Mouse (Mus musculus) stomach, embryonic 14.5 days (tissue): Measurements from ENCODE around the gene Rap2a. TPM values are rescaled to one million over a fixed set of nuclear protein-coding genes. Genes with fewer than 3 reads are reported as not detected.

Experiments used
- ATAC-seq: fragments of 200-750 bp; cut with Nextera tagmentation; 2 replicates; pipeline ENCODE4 v1.8.0; 2017; ENCODE audit warnings: low read depth, moderate TSS enrichment; ENCODE audit not compliant: insufficient number of reproducible peaks, insufficient read depth, low FRiP score
- H3K27ac ChIP-seq: fragments of 300-500 bp; sonication (generic); 2 replicates; pipeline ENCODE4 v1.5.1; 2014; ENCODE audit warnings: mild to moderate bottlenecking, low read length, moderate library complexity, mixed read lengths
- H3K27me3 ChIP-seq: fragments of 300-500 bp; sonication (generic); 2 replicates; pipeline ENCODE4 v1.6.1; 2014; ENCODE audit warnings: low read length, control low read depth, mixed read lengths; ENCODE audit not compliant: control insufficient read depth, insufficient read depth
- H3K36me3 ChIP-seq: fragments of 300-500 bp; sonication (generic); 2 replicates; pipeline ENCODE4 v1.6.1; 2014; ENCODE audit warnings: mild to moderate bottlenecking, control low read depth, low read length, moderate library complexity, mixed read lengths; ENCODE audit not compliant: control insufficient read depth, insufficient read depth
- H3K4me1 ChIP-seq: fragments of 300-500 bp; sonication (generic); 2 replicates; pipeline ENCODE4 v1.6.1; 2014; ENCODE audit warnings: low read length, control low read depth, mixed read lengths; ENCODE audit not compliant: control insufficient read depth, insufficient read depth
- H3K4me2 ChIP-seq: fragments of 300-500 bp; sonication (generic); replicated peaks from 2 replicates; pipeline ENCODE4 v1.6.1; 2014; ENCODE audit warnings: low read depth, low read length, control low read depth
- H3K4me3 ChIP-seq: fragments of 300-500 bp; sonication (generic); 2 replicates; pipeline ENCODE4 v1.5.1; 2014; ENCODE audit warnings: low read depth, low read length, control low read depth
- H3K9ac ChIP-seq: fragments of 300-500 bp; sonication (generic); replicated peaks from 2 replicates; pipeline ENCODE4 v1.6.1; 2014; ENCODE audit warnings: low read depth, mild to moderate bottlenecking, control low read depth, low read length, moderate library complexity, mixed read lengths
- H3K9me3 ChIP-seq: fragments of 300-500 bp; sonication (generic); 2 replicates; pipeline ENCODE4 v1.6.1; 2016; ENCODE audit warnings: low read depth, low read length, control low read depth; ENCODE audit not compliant: control insufficient read depth
- WGBS: fragments of 180-500 bp; shearing (Covaris S2); extraction: QIAGEN DNeasy Blood & Tissue Kit; methylation state at CpG from one replicate; pipeline ENCODE4 v1.1.7; 2014; 5-methylcytosine and 5-hydroxymethylcytosine counted together
- polyA plus RNA-seq: library from polyadenylated mRNA; unstranded; fragments of >200 nt; fragmentation: Nextera tagmentation; extraction: Ambion mirVana; gene quantifications from 2 replicates; pipeline ENCODE4 v1.2.1, GENCODE M21; 2014

Gene Rap2a
- polyA plus RNA-seq, 1 experiment from 2014 or later, result 11.9 TPM

DNA sequence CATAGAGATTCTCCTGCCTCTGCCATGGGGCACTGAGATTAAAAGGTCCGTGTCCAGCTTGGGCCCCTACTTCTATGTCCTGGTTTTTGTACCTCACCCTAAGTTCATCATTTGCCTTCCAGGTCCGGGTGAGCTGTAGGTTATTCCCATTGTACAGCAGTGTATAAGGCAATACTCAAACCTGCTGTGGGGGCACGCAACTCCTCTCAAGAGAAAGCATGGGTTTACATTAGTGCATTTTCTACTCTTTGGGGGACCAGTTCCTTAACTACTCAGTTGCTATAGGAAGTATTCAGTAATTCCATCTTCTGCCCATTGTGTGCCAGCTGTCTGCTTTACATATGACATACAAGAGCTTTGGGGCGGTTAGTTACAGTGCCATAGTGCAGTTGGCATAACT lies 2.7 kb downstream of the Rap2a start:
- Histone ChIP-seq H3K27me3 (no peaks in the 10 kb centered on the region), H3K4me2 (0 out of 2 replicates have a peak overlapping the region, but pooled peaks have one; percentile 10), H3K9me3 (no peaks in the 10 kb centered on the region), H3K36me3 (no peaks in the 10 kb centered on the region), H3K4me1 (peaks cover 9% of the 10 kb centered on the region), H3K9ac (no peak overlapping the region), H3K4me3 (no peak overlapping the region), H3K27ac (no peak overlapping the region)
- ATAC-seq, result no peak
- 91% methylated on average over 4 of the region's 4 CpGs for WGBS

- Histone ChIP-seq H3K4me2 (no peak overlapping the region), H3K27me3 (no peaks in the 10 kb centered on the region), H3K4me1 (peaks cover 5% of the 10 kb centered on the region; the same call in 1 of the 2 replicates), H3K36me3 (no peaks in the 10 kb centered on the region; the same call in 1 of the 2 replicates), H3K4me3 (no peak overlapping the region), H3K9me3 (no peaks in the 10 kb centered on the region), H3K9ac (no peak overlapping the region), H3K27ac (no peak overlapping the region)
- ATAC-seq, result no peak
- WGBS, result 94% methylated on average over 5 of the region's 5 CpGs
Observed at GRCm38 (mm10) chr14:120484561-120484960, 6.3 kb downstream of the Rap2a start.

- Histone ChIP-seq H3K9ac (no peak overlapping the region), H3K4me1 (0 out of 2 replicates have a peak, but pooled peaks cover 9% of the 10 kb centered on the region), H3K36me3 (no peaks in the 10 kb centered on the region), H3K27ac (no peak overlapping the region), H3K4me2 (no peak overlapping the region), H3K4me3 (no peak overlapping the region), H3K27me3 (no peaks in the 10 kb centered on the region), H3K9me3 (no peaks in the 10 kb centered on the region)
- peak; percentile 53; the same call in 1 of the 2 replicates for ATAC-seq
- WGBS, result 36% methylated on average over 5 of the region's 5 CpGs
Observed at GRCm38 (mm10) chr14:120496284-120496683, 18.0 kb downstream of the Rap2a start.

DNA sequence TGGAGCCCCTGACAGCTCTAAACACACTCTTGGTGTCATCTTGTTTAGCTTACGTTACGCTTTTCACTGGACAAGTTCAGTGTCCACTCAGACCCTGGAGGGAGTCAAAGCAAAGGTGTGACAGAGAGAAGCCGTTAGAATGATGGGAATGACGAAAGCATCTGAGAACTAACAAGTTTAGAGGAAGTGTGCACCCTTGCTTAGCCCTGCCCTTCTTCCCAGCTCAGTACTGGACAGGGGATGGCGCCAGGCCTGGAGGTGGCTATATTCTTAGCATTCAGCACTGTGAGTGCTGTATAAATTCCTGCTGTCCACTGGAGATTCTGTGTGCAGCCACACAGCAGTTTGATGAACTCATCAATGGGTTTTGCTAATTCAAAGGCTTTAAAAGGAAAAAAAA lies 18.6 kb downstream of the Rap2a start:
- 71% methylated on average over 5 of the region's 5 CpGs for WGBS
- no peak for ATAC-seq

GRCm38 (mm10) chr14:120499096-120499495 lies 20.9 kb downstream of the Rap2a start:
- 93% methylated on average over 10 of the region's 10 CpGs for WGBS
- Histone ChIP-seq H3K27ac (no peak overlapping the region), H3K9ac (no peak overlapping the region), H3K4me1 (0 out of 2 replicates have a peak, but pooled peaks cover 9% of the 10 kb centered on the region), H3K4me3 (no peak overlapping the region), H3K4me2 (no peak overlapping the region), H3K27me3 (no peaks in the 10 kb centered on the region), H3K9me3 (no peaks in the 10 kb centered on the region), H3K36me3 (peaks cover 3% of the 10 kb centered on the region; the same call in 1 of the 2 replicates)
- ATAC-seq, result no peak

More for the DNA sequence above, 18.6 kb downstream of the Rap2a start:
- Histone ChIP-seq H3K36me3 (no peaks in the 10 kb centered on the region), H3K27me3 (no peaks in the 10 kb centered on the region), H3K4me1 (0 out of 2 replicates have a peak, but pooled peaks cover 9% of the 10 kb centered on the region), H3K27ac (no peak overlapping the region), H3K9me3 (no peaks in the 10 kb centered on the region), H3K9ac (no peak overlapping the region), H3K4me2 (no peak overlapping the region), H3K4me3 (no peak overlapping the region)

DNA sequence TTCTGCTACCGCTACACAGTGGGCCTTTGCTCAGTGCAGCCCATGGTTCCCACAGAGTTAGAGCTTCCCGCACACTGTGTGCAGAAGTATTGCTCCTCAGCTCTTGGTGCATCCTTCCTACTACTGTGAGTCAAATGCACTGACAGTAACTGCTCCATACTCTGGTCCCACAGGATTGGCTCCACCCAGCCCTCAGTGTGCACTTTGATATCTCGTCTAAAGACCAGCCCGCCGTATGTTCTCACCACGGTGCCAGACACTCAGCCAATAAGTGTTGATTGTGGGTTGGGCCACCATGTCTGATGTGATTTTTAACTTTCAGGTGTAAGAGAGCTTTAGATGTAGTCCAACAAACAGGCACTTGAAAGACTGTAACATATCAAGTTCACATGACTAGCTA lies 21.4 kb downstream of the Rap2a start:
- no peaks in the 10 kb centered on the region for H3K27me3 ChIP-seq
- no peak overlapping the region for H3K4me2 ChIP-seq
- 91% methylated on average over 6 of the region's 6 CpGs for WGBS
- 0 out of 2 replicates have a peak, but pooled peaks have one; percentile 23 for ATAC-seq
- H3K4me3 ChIP-seq, result no peak overlapping the region
- H3K27ac ChIP-seq, result no peak overlapping the region
- H3K36me3 ChIP-seq, result peaks cover 3% of the 10 kb centered on the region; the same call in 1 of the 2 replicates
- H3K9ac ChIP-seq, result no peak overlapping the region
- 0 out of 2 replicates have a peak, but pooled peaks cover 9% of the 10 kb centered on the region for H3K4me1 ChIP-seq
- H3K9me3 ChIP-seq, result no peaks in the 10 kb centered on the region

DNA sequence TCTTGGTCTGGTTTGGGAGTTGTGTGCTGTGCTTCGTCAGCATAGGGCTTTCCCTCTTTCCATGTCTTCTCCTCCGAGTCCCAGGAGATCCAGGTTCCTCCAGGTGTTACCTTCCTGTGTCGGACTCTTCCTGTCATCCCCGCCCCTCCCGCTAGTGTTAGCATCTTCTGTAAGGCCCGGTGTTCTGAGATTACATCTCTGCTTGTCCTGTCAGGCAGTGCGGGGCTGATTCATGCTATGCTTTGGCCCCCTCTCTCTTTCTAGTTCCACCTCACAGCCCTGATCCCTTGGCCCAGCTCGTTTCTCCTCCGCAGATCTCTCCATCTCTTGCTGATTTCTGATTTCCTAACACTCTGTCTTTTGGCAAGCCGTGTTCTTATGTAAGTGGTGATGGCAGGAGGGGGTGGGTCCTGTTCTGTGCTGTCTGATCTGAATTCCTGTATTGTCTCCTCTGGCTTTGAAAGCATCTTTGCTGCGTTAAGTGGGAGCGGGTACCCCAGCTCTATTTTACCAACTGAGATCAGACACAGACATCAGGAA lies 21.8 kb downstream of the Rap2a start:
- no peak for ATAC-seq
- Histone ChIP-seq H3K36me3 (peaks cover 3% of the 10 kb centered on the region; the same call in 1 of the 2 replicates), H3K27me3 (no peaks in the 10 kb centered on the region), H3K4me3 (no peak overlapping the region), H3K4me2 (no peak overlapping the region), H3K4me1 (0 out of 2 replicates have a peak, but pooled peaks cover 9% of the 10 kb centered on the region), H3K27ac (no peak overlapping the region), H3K9me3 (no peaks in the 10 kb centered on the region), H3K9ac (no peak overlapping the region)
- 82% methylated on average over 12 of the region's 12 CpGs for WGBS

DNA sequence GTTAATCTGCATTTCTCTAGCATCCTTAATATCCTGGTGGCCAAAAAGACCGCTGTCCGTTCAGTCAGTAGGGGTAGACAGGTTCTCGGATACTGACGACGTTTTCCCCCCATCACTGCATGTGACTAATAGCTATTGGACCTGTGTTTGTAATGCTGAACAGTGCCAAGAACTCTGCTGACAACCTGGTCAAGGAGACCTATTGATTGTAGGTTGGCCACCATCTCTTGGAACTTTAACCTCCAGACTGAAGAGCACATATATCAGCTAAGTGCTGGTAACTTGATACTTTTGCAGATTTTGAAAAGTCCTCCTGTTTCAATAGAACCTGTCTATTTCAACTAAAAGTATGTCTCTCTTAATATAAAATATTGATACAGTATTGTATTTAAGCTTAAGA lies 22.5 kb downstream of the Rap2a start:
- Histone ChIP-seq H3K9ac (no peak overlapping the region), H3K27me3 (no peaks in the 10 kb centered on the region), H3K9me3 (no peaks in the 10 kb centered on the region), H3K4me3 (no peak overlapping the region), H3K27ac (no peak overlapping the region), H3K4me2 (no peak overlapping the region), H3K36me3 (peaks cover 3% of the 10 kb centered on the region; the same call in 1 of the 2 replicates), H3K4me1 (0 out of 2 replicates have a peak, but pooled peaks cover 9% of the 10 kb centered on the region)
- WGBS, result 89% methylated on average over 5 of the region's 5 CpGs
- ATAC-seq, result no peak
